Mouse (Mus musculus) mouse embryonic stem cell (cell line): ENCODE data around the gene Fbp1.
"Not testable (repeated sequence)": the region's sequence is repeated elsewhere in the genome, so short reads cannot be mapped to it uniquely, and the experiment has no call there.

Source experiments
- in situ Hi-C, 2 experiments: fragments of 300-500 bp; cut with MboI; formaldehyde crosslinking; loops; 1 replicate in 1 of 2; 3 replicates in 1 of 2; pipeline ENCODE4 v1.14.3; 2019 to 2020; ENCODE audit warnings: low sequenced_read_pairs in 2 of 2, low pct_unique_long_range_greater_than_20kb in 1 of 2, mixed read lengths in 1 of 2; ENCODE audit not compliant: unreplicated experiment in 1 of 2

Fbp1 gene

GRCm38 (mm10) chr13:62859251-62859650, 28.8 kb downstream of the Fbp1 start:
- in situ Hi-C loops: loop anchor here (10.0 to 25.0 kb wide), 2 partner anchors 234 to 397 kb away; partner anchors contain the start of genes 6720489N17Rik (in 2 of the 2) and Gm49359 (in 1 of the 2)

- in situ Hi-C loops: loop anchor here (10.0 to 25.0 kb wide), 2 partner anchors 233 to 396 kb away; partner anchors contain the start of genes 6720489N17Rik (in 2 of the 2) and Gm49359 (in 1 of the 2)
Observed at GRCm38 (mm10) chr13:62857941-62858915, 29.9 kb downstream of the Fbp1 start, which contains the start of gene Fbp2. Fbp2 (minus strand) TSS chr13:62858422.

GRCm38 (mm10) chr13:62856850-62857249, 31.2 kb downstream of the Fbp1 start:
- in situ Hi-C loops: loop anchor here (10.0 to 25.0 kb wide), 2 partner anchors 232 to 395 kb away; partner anchors contain the start of genes 6720489N17Rik (in 2 of the 2) and Gm49359 (in 1 of the 2)

- in situ Hi-C loops: loop anchor here (10.0 to 25.0 kb wide), 2 partner anchors 231 to 394 kb away; partner anchors contain the start of genes 6720489N17Rik (in 2 of the 2) and Gm49359 (in 1 of the 2)
Observed at GRCm38 (mm10) chr13:62856305-62856675, 31.8 kb downstream of the Fbp1 start.

- in situ Hi-C loops: loop anchor here (10.0 to 25.0 kb wide), 2 partner anchors 231 to 393 kb away; partner anchors contain the start of genes 6720489N17Rik (in 2 of the 2) and Gm49359 (in 1 of the 2)
Observed at GRCm38 (mm10) chr13:62855396-62856304, 32.4 kb downstream of the Fbp1 start.

- in situ Hi-C loops: loop anchor here (10.0 to 25.0 kb wide), 2 partner anchors 230 to 392 kb away; partner anchors contain the start of genes 6720489N17Rik (in 2 of the 2) and Gm49359 (in 1 of the 2)
Observed at GRCm38 (mm10) chr13:62854666-62855065, 33.4 kb downstream of the Fbp1 start.

- in situ Hi-C loops: no loop called here
Observed at GRCm38 (mm10) chr13:62833341-62833740, 54.7 kb downstream of the Fbp1 start.

- in situ Hi-C loops: no loop called here
Observed at GRCm38 (mm10) chr13:62832239-62832638, 55.8 kb downstream of the Fbp1 start.

- in situ Hi-C loops: not testable (repeated sequence)
Observed at GRCm38 (mm10) chr13:62815705-62816104, 72.4 kb downstream of the Fbp1 start.
